Mouse (Mus musculus) olfactory bulb, adult 2 months (tissue): ENCODE data around the gene A1cf.

Experiments
- CTCF ChIP-seq: fragments of 200-500 bp; IDR thresholded peaks from 2 replicates; pipeline ENCODE4 v1.5.1; 2012; ENCODE audit warnings: low read depth, mild to moderate bottlenecking, low read length, moderate library complexity; ENCODE audit not compliant: insufficient read depth
- POLR2A ChIP-seq: fragments of 200-500 bp; IDR thresholded peaks from 2 replicates; pipeline ENCODE4 v1.6.1; 2012; ENCODE audit warnings: mild to moderate bottlenecking, low read depth, low read length, moderate library complexity; ENCODE audit not compliant: insufficient read depth

GRCm38 (mm10) chr19:31871377-31871776 lies 2.8 kb downstream of the A1cf start:
- no peak for TF ChIP-seq CTCF
- no peak for TF ChIP-seq POLR2A
